Mouse (Mus musculus) CH12.LX (cell line): ENCODE data around the gene Rin3.

ENCODE experiments used
- HCFC1 ChIP-seq: IDR thresholded peaks from 2 replicates; pipeline ENCODE4 v1.6.1; 2012; ENCODE audit warnings: low read depth, mild to moderate bottlenecking, inconsistent platforms, low read length, improper control_type of control experiment
- JUN ChIP-seq: IDR thresholded peaks from 2 replicates; pipeline ENCODE4 v1.6.1; 2011; ENCODE audit warnings: low read depth, mild to moderate bottlenecking, low read length, improper control_type of control experiment, moderate library complexity; ENCODE audit not compliant: insufficient read depth
- POLR2AphosphoS2 ChIP-seq: IDR thresholded peaks from 2 replicates; pipeline ENCODE4 v1.6.1; 2011; ENCODE audit warnings: low read depth, low read length, improper control_type of control experiment
- SIN3A ChIP-seq: IDR thresholded peaks from 2 replicates; pipeline ENCODE4 v1.6.1; 2012; ENCODE audit warnings: low read length, improper control_type of control experiment, inconsistent platforms
- ZNF384 ChIP-seq: IDR thresholded peaks from 2 replicates; pipeline ENCODE4 v1.6.1; 2012; ENCODE audit warnings: low read depth, low read length, improper control_type of control experiment, inconsistent platforms

- TF ChIP-seq SIN3A (no peak), ZNF384 (no peak), JUN (no peak), POLR2AphosphoS2 (no peak), HCFC1 (no peak)
Measured at GRCm38 (mm10) chr12:102340471-102340870, 57.6 kb downstream of the Rin3 start.
